ENCODE assay signal across 22 mouse cellular contexts in genomic region chr15:93650981-93651757, GRCm38 (mm10). TPM values are rescaled to one million over a fixed set of nuclear protein-coding genes. Genes with fewer than 3 reads are reported as not detected.
A peak's percentile ranks its signal among the peaks of the same experiment; 100 is the strongest.
DNase-seq lines count a peak whose midpoint lies in the region; ATAC-seq and TF ChIP-seq lines count a peak whose summit lies in the region.
"Had no signal": no experiment of that assay in that cellular context is flagged by ENCODE, and none has a peak within 500 bp of the region (broad histone marks: within the 10 kb centered on the region; RNA-seq: fewer than 3 reads in every experiment).

No protein-coding gene starts in this region.

- H3K9me3 ChIP-seq in heart, embryonic 12.5 days (replicated peaks): no peaks in the 10 kb centered on the region
- no peaks in the 10 kb centered on the region for H3K9me3 ChIP-seq in lung, embryonic 14.5 days (ENCODE audit: low read depth, low read length)
- H3K9me3 ChIP-seq: hindbrain, embryonic 10.5 days; midbrain, embryonic 13.5 days had no signal

- H3K4me2 ChIP-seq in heart, embryonic 12.5 days: no peak overlapping the region
- H3K4me2 ChIP-seq in lung, embryonic 14.5 days: no peak overlapping the region
- H3K4me2 ChIP-seq: midbrain, embryonic 13.5 days had no signal

- intact Hi-C loops in heart, postnatal 25 days (cut with DNase I): loop anchor here (5.0 kb wide), 1 partner anchor 36 kb away; no protein-coding TSS in a partner anchor

- H3K36me3 ChIP-seq in heart, embryonic 12.5 days: no peaks in the 10 kb centered on the region
- no peaks in the 10 kb centered on the region for H3K36me3 ChIP-seq in lung, embryonic 14.5 days (ENCODE audit: insufficient read depth)
- H3K36me3 ChIP-seq: hindbrain, embryonic 10.5 days; midbrain, embryonic 13.5 days had no signal

- no peak overlapping the region for H3K4me3 ChIP-seq in heart, embryonic 12.5 days
- H3K4me3 ChIP-seq in lung, embryonic 14.5 days (ENCODE audit: low read depth, low read length): no peak overlapping the region
- H3K4me3 ChIP-seq: hindbrain, embryonic 10.5 days; midbrain, embryonic 13.5 days had no signal

- no peaks in the 10 kb centered on the region for H3K27me3 ChIP-seq in heart, embryonic 12.5 days (replicated peaks)
- no peaks in the 10 kb centered on the region for H3K27me3 ChIP-seq in lung, embryonic 14.5 days (ENCODE audit: insufficient read depth, low read length)
- H3K27me3 ChIP-seq: midbrain, embryonic 13.5 days had no signal

- peak; percentile 24 for DNase-seq in embryo, embryonic 10 days (ENCODE audit: low spot score)
- DNase-seq in embryo, embryonic 9.5 days (ENCODE audit: extremely low spot score): no peak
- no peak for DNase-seq in heart, postnatal 25 days (ENCODE audit: low spot score)
- peak; percentile 44 for DNase-seq in lung, embryonic 14.5 days
- no peak for DNase-seq in lung, postnatal 14 days
- peak; percentile 28 for DNase-seq in R1 (ENCODE audit: low read depth, low spot score)
- DNase-seq in urinary bladder, postnatal 4 days (ENCODE audit: low spot score in 2 of 2): no peak
- DNase-seq: adrenal gland, postnatal 25 days; cerebellum, adult 11-12 months; cerebellum, postnatal 14 days; embryo, embryonic 11 days; gastrocnemius, postnatal 36 days; kidney, adult 11 months; spleen, adult 18-20 months; thymus, postnatal 25 days had no signal

- H3K9ac ChIP-seq in heart, embryonic 12.5 days: no peak overlapping the region
- no peak overlapping the region for H3K9ac ChIP-seq in lung, embryonic 14.5 days
- H3K9ac ChIP-seq: liver, embryonic 14.5 days; midbrain, embryonic 13.5 days had no signal

- no peak for ATAC-seq in heart, embryonic 12.5 days (ENCODE audit: insufficient number of reproducible peaks, low FRiP score)
- peak; percentile 47; the same call in 1 of the 2 replicates for ATAC-seq in lung, embryonic 14.5 days (ENCODE audit: insufficient read depth)
- ATAC-seq: forebrain, embryonic 14.5 days; hindbrain, postnatal 0 days; midbrain, embryonic 13.5 days had no signal

- peaks cover 42% of the 10 kb centered on the region for H3K4me1 ChIP-seq in heart, embryonic 12.5 days (replicated peaks)
- H3K4me1 ChIP-seq in lung, embryonic 14.5 days (ENCODE audit: insufficient read depth): no peaks in the 10 kb centered on the region
- H3K4me1 ChIP-seq: midbrain, embryonic 13.5 days had no signal

- H3K27ac ChIP-seq in heart, embryonic 12.5 days (ENCODE audit: poor library complexity, severe bottlenecking): peak overlapping the region; percentile 45; the same call in 1 of the 2 replicates
- H3K27ac ChIP-seq in lung, embryonic 14.5 days (ENCODE audit: low read depth): no peak overlapping the region
- H3K27ac ChIP-seq: hindbrain, embryonic 10.5 days; hindbrain, postnatal 0 days; kidney, postnatal 0 days; liver, embryonic 14.5 days; midbrain, embryonic 13.5 days had no signal

- 40% methylated on average over 14 of the region's 14 CpGs for WGBS in heart, embryonic 12.5 days
- WGBS in lung, embryonic 14.5 days: 47% methylated on average over 14 of the region's 14 CpGs

- TF ChIP-seq CTCF in lung, embryonic 14.5 days (IDR thresholded peaks at IDR 0.05; ENCODE audit: low read depth): no peak

RNA-seq across cellular contexts. Expression of gene Prickle1, which starts 55.5 kb away (rescaled TPM):
- polyA plus RNA-seq in heart, embryonic 12.5 days (2016; fragmentation: Nextera tagmentation; extraction: Ambion mirVana): 42.2 and 43.7 TPM in 2 replicates
- total RNA-seq in heart, postnatal 25 days (2021): 10 to 100 TPM; 16.8 to 18.9 TPM
- polyA plus RNA-seq in lung, embryonic 14.5 days (2014; fragmentation: Nextera tagmentation; extraction: Ambion mirVana): 22.7 and 26.9 TPM in 2 replicates

Comparison
In these comparisons a context has a peak if more than half of its experiments do, and no peak if none do; other contexts are left out.
1. DNase-seq: peak in embryo, embryonic 10 days (single experiment), lung, embryonic 14.5 days (single experiment) and R1 (single experiment); none in embryo, embryonic 9.5 days (single experiment), heart, postnatal 25 days (single experiment), lung, postnatal 14 days (single experiment) and urinary bladder, postnatal 4 days (0 of 2).